Mouse (Mus musculus): ENCODE measurements around the gene Snx5. TPM values are rescaled to one million over a fixed set of nuclear protein-coding genes. Genes with fewer than 3 reads are reported as not detected.

Gene Snx5
- total RNA-seq, 2 experiments from 2014 or later, result 52.0 to 60.6 TPM

- peak overlapping the region; percentile 48 for H3K27ac ChIP-seq
- DNase-seq, result no peak
- H3K4me3 ChIP-seq, result no peak overlapping the region
- intact Hi-C loops (cut with DNase I), result loop anchor here (5.0 kb wide), 1 partner anchor 297 kb away; the partner anchor contains the start of gene Dstn
- no peak for TF ChIP-seq CTCF (IDR thresholded peaks at IDR 0.05)
Measured at GRCm38 (mm10) chr2:144214508-144215185, 56.1 kb downstream of the Snx5 start.

GRCm38 (mm10) chr2:144213803-144214202 is 56.9 kb downstream of the Snx5 start:
- TF ChIP-seq CTCF (IDR thresholded peaks at IDR 0.05), result no peak
- Histone ChIP-seq H3K27ac (no peak overlapping the region), H3K4me3 (no peak overlapping the region)
- DNase-seq, result no peak
- intact Hi-C loops (cut with DNase I), result no loop called here

GRCm38 (mm10) chr2:144209425-144209824 is 61.3 kb downstream of the Snx5 start:
- no peak overlapping the region for H3K27ac ChIP-seq
- intact Hi-C loops (cut with DNase I), result no loop called here

GRCm38 (mm10) chr2:144207365-144207764 is 63.3 kb downstream of the Snx5 start:
- no peak for DNase-seq
- intact Hi-C loops (cut with DNase I), result no loop called here
- Histone ChIP-seq H3K4me3 (no peak overlapping the region), H3K27ac (no peak overlapping the region)
- no peak for TF ChIP-seq CTCF (IDR thresholded peaks at IDR 0.05)

More at GRCm38 (mm10) chr2:144209425-144209824, 61.3 kb downstream of the Snx5 start:
- DNase-seq, result no peak
- no peak overlapping the region for H3K4me3 ChIP-seq
- TF ChIP-seq CTCF (IDR thresholded peaks at IDR 0.05), result no peak

GRCm38 (mm10) chr2:144203001-144203400 is 67.7 kb downstream of the Snx5 start:
- no peak overlapping the region for H3K4me3 ChIP-seq
- intact Hi-C loops (cut with DNase I), result no loop called here
- no peak overlapping the region; the same call in 1 of the 2 replicates for H3K27ac ChIP-seq
- DNase-seq, result no peak
- TF ChIP-seq CTCF (IDR thresholded peaks at IDR 0.05), result no peak

- no peak for TF ChIP-seq CTCF (IDR thresholded peaks at IDR 0.05)
- no peak overlapping the region for H3K4me3 ChIP-seq
- intact Hi-C loops (cut with DNase I), result no loop called here
- DNase-seq, result no peak
- H3K27ac ChIP-seq, result no peak overlapping the region; the same call in 1 of the 2 replicates
Measured at GRCm38 (mm10) chr2:144202567-144202966, 68.1 kb downstream of the Snx5 start.

GRCm38 (mm10) chr2:144202151-144202550 is 68.6 kb downstream of the Snx5 start:
- DNase-seq, result no peak
- no peak overlapping the region for H3K4me3 ChIP-seq
- TF ChIP-seq CTCF (IDR thresholded peaks at IDR 0.05), result no peak
- H3K27ac ChIP-seq, result no peak overlapping the region
- intact Hi-C loops (cut with DNase I), result no loop called here

Other genes with a start within 250 kb of the Snx5 start
- not detected for gene Banf2, start 237.8 kb downstream of the Snx5 start, total RNA-seq (2021)
- gene Mgme1, start 243 bp downstream of the Snx5 start, total RNA-seq (2021), result 10 to 100 TPM; 10.2 to 11.9 TPM
- not detected for gene Ovol2, start 61.2 kb upstream of the Snx5 start, total RNA-seq (2021)
- 10 to 100 TPM; 21.3 to 25.4 TPM for gene Kat14, start 98.1 kb upstream of the Snx5 start, total RNA-seq (2021)
- gene Pet117, start 98.1 kb upstream of the Snx5 start, total RNA-seq (2021), result 1 to 10 TPM; 5.2 to 8.4 TPM

All from gastrocnemius, adult 2 months (tissue).